Mouse (Mus musculus): Measurements from ENCODE around the gene Gpr173.
"Not testable (repeated sequence)": the region's sequence is repeated elsewhere in the genome, so short reads cannot be mapped to it uniquely, and the experiment has no call there.

Gpr173 gene

DNA sequence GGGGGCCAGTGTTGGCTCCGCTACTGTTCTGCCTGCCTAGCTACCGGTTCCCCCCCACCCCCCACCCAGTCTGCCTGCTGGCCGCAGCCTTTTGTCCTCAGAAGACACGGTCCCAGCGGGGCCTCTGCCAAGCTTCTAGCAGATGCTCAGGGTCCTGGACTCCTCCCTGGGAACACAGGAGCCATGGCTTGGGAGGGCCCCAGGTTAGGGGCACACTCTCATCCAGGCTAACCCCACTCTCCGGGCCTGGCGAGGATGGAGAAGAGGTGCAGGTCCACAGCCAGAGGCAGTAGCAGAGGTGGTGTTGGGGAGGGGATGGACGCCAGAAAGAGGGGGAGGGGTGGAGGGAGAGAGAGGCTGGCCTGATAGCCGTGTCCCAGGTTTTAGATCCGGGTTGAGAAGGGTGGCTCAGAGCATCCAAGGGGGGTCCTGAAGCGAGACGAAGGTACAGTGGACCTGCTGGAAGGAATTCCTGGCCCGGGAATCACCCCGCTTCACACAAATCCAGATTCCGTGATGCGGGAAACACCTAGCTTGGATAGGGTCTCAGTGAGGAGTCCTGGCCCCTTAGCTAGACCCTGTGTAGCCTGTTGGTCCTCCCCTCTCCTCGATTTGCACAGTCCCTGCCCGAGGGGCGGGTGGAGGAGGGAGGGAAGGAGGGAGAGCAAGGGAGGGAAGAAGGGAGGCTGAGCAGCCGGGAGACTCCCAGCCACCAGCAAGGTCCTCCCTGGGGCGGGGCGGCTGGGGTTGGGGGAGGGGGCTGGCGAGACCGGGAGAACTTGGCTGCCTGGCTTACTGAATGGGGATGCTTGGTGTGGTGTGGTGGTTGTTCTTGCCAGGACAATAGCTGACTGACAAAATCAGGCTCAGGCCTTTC is at the start of gene Gpr173:
Gpr173 (minus strand) TSS at position 308 of the 877 bp plus-strand sequence.
- peak; percentile 70 for DNase-seq (ENCODE audit: low read depth, low spot score)

- DNase-seq (ENCODE audit: low read depth, low spot score): no peak
Observed at GRCm38 (mm10) chrX:152403251-152403650, 34.7 kb upstream of the Gpr173 start.

DNA sequence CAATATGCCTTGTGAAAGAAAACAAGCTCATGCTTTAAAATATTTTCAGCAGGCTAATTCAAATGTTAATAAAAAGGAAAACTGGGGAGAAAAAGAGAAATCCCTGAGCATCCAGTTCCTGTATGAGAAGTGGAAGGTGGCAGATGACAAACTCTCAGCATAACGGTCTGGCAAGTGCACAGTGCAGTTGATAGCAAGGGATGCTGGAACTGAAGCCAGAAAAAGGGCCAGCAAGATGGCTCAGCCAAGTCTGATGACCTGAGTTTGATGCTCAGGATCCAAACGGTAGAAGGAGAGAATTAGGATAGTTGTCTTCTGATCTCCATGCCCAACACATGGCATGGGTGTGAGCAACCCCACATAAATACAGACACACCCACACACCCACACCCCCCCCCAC is 31.6 kb upstream of the Gpr173 start:
- DNase-seq (ENCODE audit: low read depth, low spot score): no peak

DNA sequence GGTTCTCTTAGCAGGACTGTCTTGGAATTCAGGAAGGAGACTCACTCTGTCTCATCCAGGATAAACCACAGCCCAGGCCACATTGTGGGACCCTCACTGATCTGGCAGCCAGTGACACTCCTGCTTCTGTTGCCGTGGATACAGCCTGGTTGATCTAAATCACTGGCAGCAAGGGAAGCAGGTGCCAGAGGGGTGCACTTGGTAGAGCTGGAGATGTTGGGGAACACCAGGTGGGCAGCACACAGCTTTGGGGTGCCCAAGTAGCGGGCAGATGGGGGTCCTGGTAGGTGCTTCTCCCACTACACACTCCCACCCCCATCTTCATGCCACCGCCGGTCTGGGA is 479 bp downstream of the Gpr173 start:
- DNase-seq (ENCODE audit: low read depth, low spot score): no peak

DNA sequence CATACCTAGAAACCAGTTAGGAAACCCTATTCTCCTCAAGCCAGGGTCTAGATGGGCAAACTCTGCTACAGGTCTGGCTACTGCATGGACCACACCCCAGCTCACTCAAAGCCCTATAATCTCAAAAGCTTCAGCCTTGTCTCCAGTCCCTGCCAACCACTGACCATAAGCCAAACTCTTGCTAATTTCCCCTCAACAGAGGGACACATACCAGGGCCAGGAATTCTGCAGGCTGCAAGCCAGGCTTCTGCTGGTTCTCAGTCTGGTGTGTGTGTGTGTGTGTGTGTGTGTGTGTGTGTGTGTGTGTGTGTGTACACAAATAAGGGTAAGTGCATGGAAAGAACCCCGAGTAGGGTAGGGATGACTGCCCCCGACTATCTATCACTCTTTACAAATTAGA is 2.1 kb downstream of the Gpr173 start:
- DNase-seq (ENCODE audit: low read depth, low spot score): no peak

DNA sequence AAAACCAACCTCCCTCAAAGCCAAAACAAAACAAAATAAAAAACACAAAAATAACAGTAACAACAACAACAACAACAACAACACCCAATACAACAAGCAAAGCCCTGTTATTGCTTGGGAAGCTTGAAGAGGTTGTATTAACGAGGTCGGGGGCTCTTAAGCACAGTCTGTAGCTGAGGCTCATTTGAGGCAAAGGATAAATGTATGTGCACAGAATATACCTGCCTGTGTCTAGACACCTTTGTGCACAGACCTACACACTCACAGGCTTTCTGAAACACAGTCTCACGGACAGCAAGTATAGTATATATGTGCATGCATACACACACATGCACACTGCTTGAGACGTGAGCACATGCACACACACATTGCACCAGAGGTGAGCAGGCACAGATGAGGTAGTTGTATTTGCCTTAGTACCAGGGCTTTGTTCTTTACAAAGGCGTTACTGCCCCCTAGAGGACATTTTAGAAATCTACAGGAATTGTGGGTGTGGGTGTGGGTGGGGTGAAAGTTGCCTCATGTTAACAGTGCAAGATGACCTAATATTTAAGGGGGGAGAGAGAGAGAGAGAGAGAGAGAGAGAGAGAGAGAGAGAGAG is 15.9 kb downstream of the Gpr173 start:
- peak; percentile 72 for DNase-seq (ENCODE audit: low read depth, low spot score)

GRCm38 (mm10) chrX:152347041-152347440 is 21.5 kb downstream of the Gpr173 start:
- no peak for DNase-seq (ENCODE audit: low read depth, low spot score)

DNA sequence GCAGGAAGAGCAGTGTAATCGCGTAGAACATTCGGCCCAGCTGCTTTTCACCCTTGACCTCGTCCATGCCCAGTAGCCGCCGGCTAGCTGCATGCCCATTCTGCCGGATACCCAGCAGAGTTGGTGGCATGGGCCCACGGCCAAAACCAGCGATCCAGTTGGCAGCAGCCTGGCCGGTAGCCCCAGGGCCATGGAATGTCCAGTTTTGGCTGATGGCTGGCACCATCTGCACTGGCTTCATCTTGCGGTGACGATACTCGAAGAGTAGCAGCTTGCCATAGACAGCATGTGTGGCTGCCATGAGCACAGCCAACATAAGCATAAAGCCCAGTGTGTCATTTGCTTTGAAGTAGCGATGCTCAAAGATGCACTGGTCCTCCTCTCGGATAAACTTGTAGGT is 21.9 kb downstream of the Gpr173 start:
- DNase-seq (ENCODE audit: low read depth, low spot score): peak; percentile 3

GRCm38 (mm10) chrX:152342903-152343302 is 25.6 kb downstream of the Gpr173 start:
- no peak for DNase-seq (ENCODE audit: low read depth, low spot score)

DNA sequence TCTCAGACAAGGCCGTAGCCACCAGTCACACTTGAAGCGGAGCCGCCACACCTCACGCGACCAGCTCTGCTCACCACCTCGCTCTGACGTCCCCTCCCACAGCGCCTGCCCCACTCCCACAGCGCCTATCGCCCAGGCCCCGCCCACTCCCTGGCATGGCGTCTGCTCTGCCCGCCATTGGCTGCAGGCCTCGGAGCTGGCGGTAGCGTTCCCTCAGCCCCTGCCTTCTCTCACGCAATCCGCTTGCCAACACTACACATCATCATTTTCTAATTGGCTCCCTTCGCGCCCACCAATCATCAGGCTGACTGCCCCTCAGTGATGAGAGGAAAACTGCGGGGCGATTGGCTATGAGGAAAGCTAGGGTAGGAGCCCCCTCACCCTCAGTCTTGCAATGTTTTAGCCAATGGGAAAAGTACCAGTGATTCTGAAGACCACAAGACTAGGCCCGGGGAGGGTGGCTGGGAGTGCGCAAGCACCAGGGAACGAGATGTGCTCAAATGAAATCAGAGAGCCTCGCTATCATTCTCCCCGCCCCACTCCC is 26.1 kb downstream of the Gpr173 start, which contains the start of gene Tspyl2:
Tspyl2 (minus strand) TSS at position 68 of the 544 bp plus-strand sequence.
- DNase-seq (ENCODE audit: low read depth, low spot score): peak; percentile 97

DNA sequence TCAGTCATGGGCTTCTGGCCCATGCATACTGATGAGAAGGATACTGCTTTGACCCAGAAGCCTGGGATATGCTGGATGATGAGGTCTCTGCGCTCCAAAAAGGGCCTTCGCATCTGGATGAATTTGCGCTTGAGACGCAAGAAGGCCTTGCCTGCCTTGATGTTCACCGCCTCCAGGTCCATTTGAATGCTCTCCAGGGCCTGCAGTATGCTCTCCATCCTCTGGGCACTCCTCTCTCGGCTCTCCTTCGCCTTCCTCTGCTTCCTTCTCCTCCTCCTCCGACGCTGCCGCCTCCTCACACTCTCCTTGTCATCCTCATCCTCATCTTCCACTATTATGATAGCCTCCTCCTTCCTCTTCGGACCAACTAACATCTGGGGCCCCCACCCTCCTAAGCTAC is 27.0 kb downstream of the Gpr173 start:
- peak; percentile 6 for DNase-seq (ENCODE audit: low read depth, low spot score)

- DNase-seq (ENCODE audit: low read depth, low spot score): peak; percentile 97
Observed at GRCm38 (mm10) chrX:152336546-152337332, 31.8 kb downstream of the Gpr173 start.

- not testable (repeated sequence) for DNase-seq (ENCODE audit: low read depth, low spot score)
Observed at GRCm38 (mm10) chrX:152336123-152336522, 32.4 kb downstream of the Gpr173 start.

GRCm38 (mm10) chrX:152329400-152329799 is 39.1 kb downstream of the Gpr173 start:
- not testable (repeated sequence) for DNase-seq (ENCODE audit: low read depth, low spot score)

DNA sequence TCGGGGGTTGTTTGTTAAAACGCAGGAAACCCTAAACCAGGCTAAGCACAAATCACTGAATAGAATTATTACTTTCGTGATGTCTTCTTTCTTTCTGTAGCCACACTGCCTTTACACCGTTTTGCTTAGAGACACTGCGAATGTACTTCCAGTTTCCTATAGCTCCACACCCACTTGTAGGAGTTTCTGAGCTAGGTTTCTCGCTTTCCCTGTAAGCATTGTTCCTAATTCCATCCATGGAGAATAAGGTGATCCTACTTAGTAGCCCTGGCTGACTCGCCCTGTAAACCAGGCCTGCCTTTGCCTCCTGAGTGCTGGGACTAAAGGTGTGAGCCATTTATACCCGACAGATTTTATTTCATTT is 40.8 kb downstream of the Gpr173 start:
- no peak for DNase-seq (ENCODE audit: low read depth, low spot score)

DNA sequence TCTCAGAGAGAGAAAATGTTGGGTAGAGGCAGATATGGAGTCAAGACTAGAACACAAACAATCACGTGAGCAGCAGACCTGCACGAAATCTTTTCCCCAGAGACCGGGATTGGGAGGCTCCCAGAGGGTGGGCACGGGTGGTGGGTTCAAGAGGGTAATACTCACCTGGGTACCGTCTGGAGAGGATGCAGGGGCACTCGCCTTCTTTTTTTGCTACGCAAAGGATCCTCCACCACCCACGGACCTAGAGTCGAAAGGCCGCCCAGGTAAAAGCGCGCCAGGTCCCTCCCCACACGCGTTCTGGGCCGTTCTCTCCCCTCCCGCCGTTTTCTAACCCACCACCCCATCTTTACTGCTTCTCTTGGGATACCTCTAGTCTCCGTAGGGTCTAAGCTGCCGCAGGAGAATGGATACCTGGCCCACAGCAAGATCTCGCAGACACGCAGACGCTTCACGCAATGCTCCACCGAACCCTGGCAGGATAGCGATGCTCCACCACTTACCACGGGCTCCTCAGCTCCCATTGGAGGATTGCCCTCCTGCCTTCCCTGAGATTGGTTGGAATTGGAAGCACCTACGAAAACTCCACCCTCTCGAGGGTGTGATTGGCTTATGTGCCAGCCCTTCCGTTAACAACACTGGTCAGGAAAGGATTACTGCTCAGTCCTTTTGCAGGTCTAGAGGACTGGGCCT is 41.4 kb downstream of the Gpr173 start, which contains the start of gene Kantr:
Kantr (minus strand) TSS at position 500 of the 693 bp plus-strand sequence.
- peak; percentile 89 for DNase-seq (ENCODE audit: low read depth, low spot score)

DNA sequence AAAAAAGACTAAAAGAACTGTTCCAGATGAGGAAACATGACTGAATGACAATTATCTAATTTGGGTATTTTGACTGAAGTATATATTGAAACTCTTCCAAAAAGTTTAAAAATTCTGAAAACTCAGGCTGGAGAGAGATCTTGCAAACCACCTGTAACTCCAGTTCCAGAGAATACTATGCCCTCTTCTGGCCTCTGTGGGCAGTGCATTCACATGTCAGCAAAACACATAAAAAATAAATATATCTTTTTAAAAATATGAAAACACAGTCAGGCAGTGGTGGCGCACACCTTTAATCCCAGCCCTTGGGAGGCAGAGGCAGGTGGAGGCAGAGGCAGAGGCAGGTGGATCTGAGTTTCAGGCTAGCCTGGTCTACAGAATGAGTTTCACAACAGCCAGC is 44.9 kb downstream of the Gpr173 start:
- no peak for DNase-seq (ENCODE audit: low read depth, low spot score)

GRCm38 (mm10) chrX:152322776-152323175 is 45.7 kb downstream of the Gpr173 start:
- DNase-seq (ENCODE audit: low read depth, low spot score): no peak

- no peak for DNase-seq (ENCODE audit: low read depth, low spot score)
Observed at GRCm38 (mm10) chrX:152320535-152320934, 48.0 kb downstream of the Gpr173 start.

GRCm38 (mm10) chrX:152307942-152308341 is 60.6 kb downstream of the Gpr173 start:
- peak; percentile 53 for DNase-seq (ENCODE audit: low read depth, low spot score)

DNA sequence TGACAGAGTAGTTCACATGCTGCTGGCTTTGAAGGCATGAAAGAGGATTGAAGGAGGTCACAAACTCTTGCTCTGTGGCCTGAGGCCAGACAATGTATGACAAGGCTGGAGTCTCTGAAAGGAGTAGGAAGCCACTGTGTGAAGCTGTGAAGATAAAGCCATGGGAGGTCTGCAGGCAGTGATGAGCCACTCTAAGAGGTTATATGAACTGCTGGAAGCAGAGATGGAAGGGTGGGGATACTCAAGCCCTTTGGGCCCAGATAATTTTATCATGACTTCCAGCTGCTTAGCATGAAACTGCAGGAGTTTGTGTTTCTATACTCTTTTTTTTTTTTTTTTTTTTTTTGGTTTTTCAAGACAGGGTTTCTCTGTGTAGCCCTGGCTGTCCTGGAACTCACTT is 61.1 kb downstream of the Gpr173 start:
- DNase-seq (ENCODE audit: low read depth, low spot score): peak; percentile 13

All from ZHBTc4 (cell line).